In genomic region chr5:66150106-66150705, GRCm38 (mm10) we compare ENCODE assay signal across 8 mouse cellular contexts. TPM values are rescaled to one million over a fixed set of nuclear protein-coding genes. Genes with fewer than 3 reads are reported as not detected.
DNase-seq lines count a peak whose midpoint lies in the region; ATAC-seq and TF ChIP-seq lines count a peak whose summit lies in the region.

No protein-coding gene starts in this region.

- peak overlapping the region; percentile 68 for H3K4me2 ChIP-seq in hindbrain, embryonic 15.5 days
- H3K4me2 ChIP-seq in midbrain, postnatal 0 days (ENCODE audit: low read depth, low read length, poor library complexity, severe bottlenecking) = peak overlapping the region; percentile 88

- H3K36me3 ChIP-seq in hindbrain, embryonic 15.5 days = no peaks in the 10 kb centered on the region
- no peaks in the 10 kb centered on the region for H3K36me3 ChIP-seq in midbrain, postnatal 0 days (ENCODE audit: insufficient read depth, low read length)

- H3K27ac ChIP-seq in hindbrain, embryonic 15.5 days (replicated peaks) = no peak overlapping the region
- no peak overlapping the region for H3K27ac ChIP-seq in midbrain, postnatal 0 days (ENCODE audit: low read depth, low read length)

- H3K4me3 ChIP-seq in hindbrain, embryonic 15.5 days = peak overlapping the region; percentile 37
- H3K4me3 ChIP-seq in midbrain, postnatal 0 days (ENCODE audit: low read depth, low read length) = peak overlapping the region; percentile 41

- H3K9ac ChIP-seq in hindbrain, embryonic 15.5 days = no peak overlapping the region
- H3K9ac ChIP-seq in midbrain, postnatal 0 days (replicated peaks; ENCODE audit: low read length, poor library complexity, severe bottlenecking) = no peak overlapping the region

- no peak for TF ChIP-seq CTCF in midbrain, postnatal 0 days (IDR thresholded peaks at IDR 0.05)

- peaks cover 34% of the 10 kb centered on the region for H3K27me3 ChIP-seq in hindbrain, embryonic 15.5 days
- peaks cover 12% of the 10 kb centered on the region for H3K27me3 ChIP-seq in midbrain, postnatal 0 days (ENCODE audit: insufficient read depth, low read length)

- H3K9me3 ChIP-seq in hindbrain, embryonic 15.5 days = no peaks in the 10 kb centered on the region
- no peaks in the 10 kb centered on the region for H3K9me3 ChIP-seq in midbrain, postnatal 0 days (ENCODE audit: low read length)

- peak; percentile 20 to 31 for DNase-seq in kidney, postnatal 4 days
- no peak for DNase-seq in kidney, adult 18-20 months
- peak; percentile 44 for DNase-seq in embryo, embryonic 11 days
- no peak for DNase-seq in midbrain, postnatal 0 days (ENCODE audit: low spot score)
- DNase-seq in adrenal gland, adult (ENCODE audit: inconsistent age in 2 of 2, low spot score in 1 of 2) = no peak
- no peak for DNase-seq in right cerebral cortex, postnatal 25 days
- DNase-seq in urinary bladder, adult 18-20 months (ENCODE audit: low spot score in 2 of 2) = no peak

- ATAC-seq in hindbrain, embryonic 15.5 days (ENCODE audit: low FRiP score, low read depth) = no peak
- no peak for ATAC-seq in midbrain, postnatal 0 days (ENCODE audit: low FRiP score)

- under 1% methylated on average over 18 of the region's 18 CpGs for WGBS in hindbrain, embryonic 15.5 days
- WGBS in midbrain, postnatal 0 days = 4% methylated on average over 17 of the region's 18 CpGs

- peaks cover 20% of the 10 kb centered on the region for H3K4me1 ChIP-seq in hindbrain, embryonic 15.5 days (replicated peaks)
- H3K4me1 ChIP-seq in midbrain, postnatal 0 days (ENCODE audit: insufficient read depth, low read length) = peaks cover 3% of the 10 kb centered on the region; the same call in 1 of the 2 replicates

RNA-seq across cellular contexts. Expression of gene Rbm47, which starts 22.7 kb away (rescaled TPM):
- polyA plus RNA-seq in hindbrain, embryonic 15.5 days (2015; fragmentation: Nextera tagmentation; extraction: Ambion mirVana) = 5.3 and 5.8 TPM in 2 replicates
- total RNA-seq in midbrain, postnatal 0 days (2014; rRNA removed) = 2.5 and 3.0 TPM in 2 replicates
- polyA plus RNA-seq in midbrain, postnatal 0 days (2015; fragmentation: Nextera tagmentation; extraction: Ambion mirVana) = 1.3 and 1.4 TPM in 2 replicates

Comparison
In these comparisons a context has a peak if more than half of its experiments do, and no peak if none do; other contexts are left out.
1. DNase-seq: peak in kidney, postnatal 4 days (2 of 2) and embryo, embryonic 11 days (single experiment); none in kidney, adult 18-20 months (single experiment), midbrain, postnatal 0 days (single experiment), adrenal gland, adult (0 of 2), right cerebral cortex, postnatal 25 days (single experiment) and urinary bladder, adult 18-20 months (0 of 2).